Mouse (Mus musculus) lung, postnatal 10 days (tissue): ENCODE measurements around the gene Cul4a.

Experiments used
- DNase-seq: peaks from one replicate; pipeline ENCODE4 v3.0.0; 2021

Gene Cul4a

GRCm38 (mm10) chr8:13141681-13142080 is 36.3 kb downstream of the Cul4a start:
- no peak for DNase-seq

- DNase-seq: no peak
Measured at GRCm38 (mm10) chr8:13148476-13148875, 43.1 kb downstream of the Cul4a start.

- no peak for DNase-seq
Measured at GRCm38 (mm10) chr8:13149287-13149686, 43.9 kb downstream of the Cul4a start.

- DNase-seq: no peak
Measured at GRCm38 (mm10) chr8:13149866-13150265, 44.4 kb downstream of the Cul4a start.

- no peak for DNase-seq
Measured at GRCm38 (mm10) chr8:13150929-13151328, 45.5 kb downstream of the Cul4a start.

GRCm38 (mm10) chr8:13154099-13154498 is 48.7 kb downstream of the Cul4a start:
- no peak for DNase-seq

- no peak for DNase-seq
Measured at GRCm38 (mm10) chr8:13155358-13155757, 49.9 kb downstream of the Cul4a start.

- DNase-seq: no peak
Measured at GRCm38 (mm10) chr8:13156327-13157097, 51.1 kb downstream of the Cul4a start.

- DNase-seq: peak; percentile 99
Measured at GRCm38 (mm10) chr8:13158718-13159376, 53.4 kb downstream of the Cul4a start, which contains the start of gene Lamp1. Lamp1 (plus strand) TSS chr8:13159161.

GRCm38 (mm10) chr8:13159377-13159881 is 54.0 kb downstream of the Cul4a start:
- DNase-seq: peak; percentile 25

GRCm38 (mm10) chr8:13160691-13161090 is 55.3 kb downstream of the Cul4a start:
- no peak for DNase-seq

GRCm38 (mm10) chr8:13162098-13162497 is 56.7 kb downstream of the Cul4a start:
- no peak for DNase-seq

GRCm38 (mm10) chr8:13163563-13163962 is 58.1 kb downstream of the Cul4a start:
- DNase-seq: no peak

- DNase-seq: no peak
Measured at GRCm38 (mm10) chr8:13164361-13164760, 58.9 kb downstream of the Cul4a start.

- no peak for DNase-seq
Measured at GRCm38 (mm10) chr8:13170510-13170909, 65.1 kb downstream of the Cul4a start.

- no peak for DNase-seq
Measured at GRCm38 (mm10) chr8:13174305-13174704, 68.9 kb downstream of the Cul4a start.

GRCm38 (mm10) chr8:13174811-13175210 is 69.4 kb downstream of the Cul4a start:
- no peak for DNase-seq

GRCm38 (mm10) chr8:13175650-13176049 is 70.2 kb downstream of the Cul4a start:
- no peak for DNase-seq

- no peak for DNase-seq
Measured at GRCm38 (mm10) chr8:13177173-13177852, 71.9 kb downstream of the Cul4a start.

- no peak for DNase-seq
Measured at GRCm38 (mm10) chr8:13178137-13178536, 72.7 kb downstream of the Cul4a start.

GRCm38 (mm10) chr8:13179482-13179881 is 74.1 kb downstream of the Cul4a start:
- no peak for DNase-seq

GRCm38 (mm10) chr8:13179948-13180347 is 74.5 kb downstream of the Cul4a start:
- no peak for DNase-seq

GRCm38 (mm10) chr8:13180408-13180807 is 75.0 kb downstream of the Cul4a start:
- peak; percentile 27 for DNase-seq
